In genomic region chr11:68500949-68501350, GRCm38 (mm10) we compare ENCODE assay signal across 14 mouse cellular contexts. TPM values are rescaled to one million over a fixed set of nuclear protein-coding genes. Genes with fewer than 3 reads are reported as not detected.
DNase-seq lines count a peak whose midpoint lies in the region; ATAC-seq and TF ChIP-seq lines count a peak whose summit lies in the region.
"Had no signal": no experiment of that assay in that cellular context is flagged by ENCODE, and none has a peak within 500 bp of the region (broad histone marks: within the 10 kb centered on the region; RNA-seq: fewer than 3 reads in every experiment).

No protein-coding gene starts in this region.

- ATAC-seq in kidney, postnatal 0 days (replicated peaks; ENCODE audit: low FRiP score, low read depth), result no peak
- peak; percentile 38; the same call in 1 of the 2 replicates for ATAC-seq in liver, embryonic 16.5 days (ENCODE audit: low read depth)
- ATAC-seq: forebrain, embryonic 15.5 days had no signal

- no peak for TF ChIP-seq CTCF in kidney, postnatal 0 days (IDR thresholded peaks at IDR 0.05; ENCODE audit: low read depth)

- no peaks in the 10 kb centered on the region for H3K9me3 ChIP-seq in kidney, postnatal 0 days (replicated peaks; ENCODE audit: low read length)
- no peaks in the 10 kb centered on the region for H3K9me3 ChIP-seq in liver, embryonic 16.5 days (replicated peaks; ENCODE audit: control insufficient read depth, low read length)
- H3K9me3 ChIP-seq: forebrain, embryonic 15.5 days; neural tube, embryonic 15.5 days had no signal

- no peak overlapping the region for H3K9ac ChIP-seq in kidney, postnatal 0 days (ENCODE audit: low read depth, low read length)
- H3K9ac ChIP-seq in liver, embryonic 16.5 days (ENCODE audit: low read depth, low read length), result no peak overlapping the region
- H3K9ac ChIP-seq: forebrain, embryonic 15.5 days; neural tube, embryonic 15.5 days had no signal

- no peaks in the 10 kb centered on the region for H3K36me3 ChIP-seq in kidney, postnatal 0 days (ENCODE audit: insufficient read depth, low read length)
- H3K36me3 ChIP-seq in liver, embryonic 16.5 days (ENCODE audit: control insufficient read depth, insufficient read depth), result no peaks in the 10 kb centered on the region
- H3K36me3 ChIP-seq: forebrain, embryonic 15.5 days; neural tube, embryonic 15.5 days had no signal

- H3K4me3 ChIP-seq in kidney, postnatal 0 days (replicated peaks; ENCODE audit: low read depth, low read length), result no peak overlapping the region
- no peak overlapping the region for H3K4me3 ChIP-seq in liver, embryonic 16.5 days (ENCODE audit: low read depth, low read length)
- H3K4me3 ChIP-seq: forebrain, embryonic 15.5 days; neural tube, embryonic 15.5 days had no signal

- no peak overlapping the region for H3K27ac ChIP-seq in kidney, postnatal 0 days
- no peak overlapping the region for H3K27ac ChIP-seq in liver, embryonic 16.5 days (ENCODE audit: low read length)
- H3K27ac ChIP-seq: forebrain, embryonic 15.5 days; neural tube, embryonic 15.5 days had no signal

- H3K4me2 ChIP-seq in kidney, postnatal 0 days (ENCODE audit: low read length), result 0 out of 2 replicates have a peak overlapping the region, but pooled peaks have one; percentile 10
- H3K4me2 ChIP-seq in liver, embryonic 16.5 days (ENCODE audit: low read depth, low read length), result no peak overlapping the region
- H3K4me2 ChIP-seq: forebrain, embryonic 15.5 days; neural tube, embryonic 15.5 days had no signal

- 30% methylated on average over 14 of the region's 14 CpGs for WGBS in kidney, postnatal 0 days
- WGBS in liver, embryonic 16.5 days (ENCODE audit: insufficient replicate concordance), result 11% methylated on average over 14 of the region's 14 CpGs

- no peaks in the 10 kb centered on the region for H3K4me1 ChIP-seq in kidney, postnatal 0 days (replicated peaks; ENCODE audit: insufficient read depth, low read length)
- peaks cover 3% of the 10 kb centered on the region for H3K4me1 ChIP-seq in liver, embryonic 16.5 days (ENCODE audit: control insufficient read depth, low read depth, low read length)
- H3K4me1 ChIP-seq: forebrain, embryonic 15.5 days; neural tube, embryonic 15.5 days had no signal

- DNase-seq in embryo, embryonic 10 days (ENCODE audit: low spot score), result peak; percentile 20
- no peak for DNase-seq in embryo, embryonic 9.5 days (ENCODE audit: extremely low spot score)
- DNase-seq in kidney, postnatal 0 days (ENCODE audit: low spot score), result no peak
- DNase-seq in kidney, adult 18-20 months, result no peak
- peak; percentile 29 for DNase-seq in c-Kit-positive CD71-positive TER-119-positive erythroid progenitor cells, embryonic 14.5 days (ENCODE audit: low spot score)
- no peak for DNase-seq in thymus, postnatal 36 days
- DNase-seq in cerebellum, postnatal 25 days, result no peak
- DNase-seq: adrenal gland, postnatal 36 days; cerebellum, adult 11 months; lung, adult 2 months; right cerebral cortex, adult 18-20 months had no signal

- no peaks in the 10 kb centered on the region for H3K27me3 ChIP-seq in kidney, postnatal 0 days (ENCODE audit: insufficient read depth, low read length)
- no peaks in the 10 kb centered on the region for H3K27me3 ChIP-seq in liver, embryonic 16.5 days (ENCODE audit: control insufficient read depth, insufficient read depth, low read depth, low read length)
- H3K27me3 ChIP-seq: forebrain, embryonic 15.5 days; neural tube, embryonic 15.5 days had no signal

RNA-seq across cellular contexts. Expression of gene Pik3r6, which starts 1.9 kb away (rescaled TPM):
- polyA plus RNA-seq in kidney, postnatal 0 days (2015; fragmentation: Nextera tagmentation; extraction: Ambion mirVana), result 3.9 and 4.2 TPM in 2 replicates
- polyA plus RNA-seq in liver, embryonic 16.5 days (2015; fragmentation: Nextera tagmentation; extraction: Ambion mirVana), result 2.4 and 2.8 TPM in 2 replicates

RNA-seq across cellular contexts. Expression of gene Mfsd6l, which starts 55.0 kb away (rescaled TPM):
- 4.3 and 4.7 TPM in 2 replicates for polyA plus RNA-seq in kidney, postnatal 0 days (2015; fragmentation: Nextera tagmentation; extraction: Ambion mirVana)
- 0.04 and 0.09 TPM in 2 replicates for polyA plus RNA-seq in liver, embryonic 16.5 days (2015; fragmentation: Nextera tagmentation; extraction: Ambion mirVana)
- polyA plus RNA-seq: forebrain, embryonic 15.5 days; neural tube, embryonic 15.5 days had no signal

Comparison
In these comparisons a context has a peak if more than half of its experiments do, and no peak if none do; other contexts are left out.
1. DNase-seq: peak in embryo, embryonic 10 days (single experiment) and c-Kit-positive CD71-positive TER-119-positive erythroid progenitor cells, embryonic 14.5 days (single experiment); none in embryo, embryonic 9.5 days (single experiment), kidney, postnatal 0 days (single experiment), kidney, adult 18-20 months (single experiment), thymus, postnatal 36 days (0 of 2) and cerebellum, postnatal 25 days (0 of 2).